Mouse (Mus musculus) liver, embryonic 14.5 days (tissue): ENCODE results near the gene Heyl. TPM values are rescaled to one million over a fixed set of nuclear protein-coding genes. Genes with fewer than 3 reads are reported as not detected.

Source experiments
- ATAC-seq: fragments of 200-750 bp; cut with Nextera tagmentation; 2 replicates; pipeline ENCODE4 v1.8.0; 2017; ENCODE audit warnings: moderate number of reproducible peaks, mild to moderate bottlenecking, moderate library complexity; ENCODE audit not compliant: insufficient read depth
- DNase-seq, 3 experiments: peaks; one replicate each; pipeline ENCODE4 v3.0.0-alpha.2; 2012 to 2013; ENCODE audit warnings: low read depth in 3 of 3, low spot score in 3 of 3
- H3K27ac ChIP-seq: fragments of 300-500 bp; sonication (generic); 2 replicates; pipeline ENCODE4 v1.5.1; 2014; ENCODE audit warnings: moderate library complexity, mild to moderate bottlenecking, control low read depth, inconsistent platforms
- H3K27me3 ChIP-seq: fragments of 300-500 bp; sonication (generic); 2 replicates; pipeline ENCODE4 v1.6.1; 2014; ENCODE audit warnings: mild to moderate bottlenecking, low read length, moderate library complexity; ENCODE audit not compliant: control insufficient read depth, insufficient read depth
- H3K36me3 ChIP-seq: fragments of 300-500 bp; sonication (generic); replicated peaks from 2 replicates; pipeline ENCODE4 v1.6.1; 2014; ENCODE audit warnings: low read depth; ENCODE audit not compliant: control insufficient read depth, insufficient read depth
- H3K4me1 ChIP-seq, 2 experiments: fragments of 200-500 bp in 1 of 2; fragments of 300-500 bp in 1 of 2; sonication (generic) in 1 of 2; replicated peaks; 2 replicates each; pipeline ENCODE4 v1.6.1; 2012 to 2014; ENCODE audit warnings: antibody characterized with exemption in 1 of 2, inconsistent platforms in 1 of 2, low read length in 1 of 2; ENCODE audit not compliant: control insufficient read depth in 2 of 2, insufficient read depth in 2 of 2
- H3K4me2 ChIP-seq: fragments of 300-500 bp; sonication (generic); 2 replicates; pipeline ENCODE4 v1.6.1; 2014; ENCODE audit warnings: low read depth, mild to moderate bottlenecking, control low read depth, moderate library complexity
- H3K4me3 ChIP-seq, 2 experiments: fragments of 200-500 bp in 1 of 2; fragments of 300-500 bp in 1 of 2; sonication (generic) in 1 of 2; 2 replicates each; pipeline ENCODE4 v1.5.1; 2012 to 2014; ENCODE audit warnings: low read depth in 2 of 2, low read length in 2 of 2, mild to moderate bottlenecking in 2 of 2, control low read depth in 1 of 2, inconsistent platforms in 1 of 2, moderate library complexity in 1 of 2; ENCODE audit not compliant: insufficient read depth in 1 of 2
- H3K9ac ChIP-seq: fragments of 300-500 bp; sonication (generic); replicated peaks from 2 replicates; pipeline ENCODE4 v1.6.1; 2014; ENCODE audit warnings: mild to moderate bottlenecking, control low read depth, moderate library complexity
- H3K9me3 ChIP-seq: fragments of 300-500 bp; sonication (generic); 2 replicates; pipeline ENCODE4 v1.6.1; 2016; ENCODE audit warnings: low read length, mixed read lengths; ENCODE audit not compliant: control insufficient read depth
- CTCF ChIP-seq: IDR thresholded peaks from 2 replicates; pipeline ENCODE4 v1.5.1; 2016; ENCODE audit warnings: antibody characterized with exemption, low read depth, control low read depth
- EP300 ChIP-seq: IDR thresholded peaks from 2 replicates; pipeline ENCODE4 v1.6.1; 2016; ENCODE audit warnings: antibody characterized with exemption, low read depth
- WGBS: fragments of 180-500 bp; shearing (Covaris S2); extraction: QIAGEN DNeasy Blood & Tissue Kit; methylation state at CpG from one replicate; pipeline ENCODE4 v1.1.7; 2014; ENCODE audit not compliant: insufficient replicate concordance; 5-methylcytosine and 5-hydroxymethylcytosine counted together
- polyA plus RNA-seq, 2 experiments: library from polyadenylated mRNA; depleted of rRNA in 1 of 2; stranded (reverse) in 1 of 2; unstranded in 1 of 2; fragments of >200 nt; fragmentation: Nextera tagmentation in 1 of 2; extraction: Ambion mirVana in 1 of 2; gene quantifications; 2 replicates each; pipeline versions ENCODE4 v1.2.1 to v1.2.3; 2012 to 2014

The Heyl gene
- polyA plus RNA-seq, 2 experiments, result 0.42 to 0.46 TPM

- Histone ChIP-seq H3K4me2 (no peak overlapping the region), H3K27ac (no peak overlapping the region), H3K9ac (no peak overlapping the region), H3K9me3 (no peaks in the 10 kb centered on the region), H3K4me1 (no peaks in the 10 kb centered on the region), H3K27me3 (no peaks in the 10 kb centered on the region), H3K36me3 (peaks cover 99% of the 10 kb centered on the region), H3K4me3 (no peak overlapping the region)
- WGBS, result 88% methylated on average over 4 of the region's 4 CpGs
- DNase-seq (no peak), ATAC-seq (no peak)
- TF ChIP-seq CTCF, result no peak
- no peak for TF ChIP-seq EP300
These were observed 64.9 kb downstream of the Heyl start for GRCm38 (mm10) chr4:123298226-123298625.

- Histone ChIP-seq H3K9ac (no peak overlapping the region), H3K4me1 (no peaks in the 10 kb centered on the region), H3K9me3 (no peaks in the 10 kb centered on the region; the same call in 1 of the 2 replicates), H3K27me3 (no peaks in the 10 kb centered on the region), H3K4me3 (no peak overlapping the region), H3K4me2 (no peak overlapping the region), H3K36me3 (peaks cover 99% of the 10 kb centered on the region), H3K27ac (no peak overlapping the region)
- DNase-seq (no peak), ATAC-seq (no peak)
- 90% methylated on average over 11 of the region's 11 CpGs for WGBS
- TF ChIP-seq CTCF (no peak), EP300 (no peak)
These were observed 65.8 kb downstream of the Heyl start for GRCm38 (mm10) chr4:123298980-123299670.

Other genes with a start within 250 kb of the Heyl start
- 0.37 and 0.53 TPM in 2 replicates for gene Mycl, start 237.9 kb upstream of the Heyl start, polyA plus RNA-seq (2012; rRNA removed)
- gene Mycl, start 237.9 kb upstream of the Heyl start, polyA plus RNA-seq (2014; fragmentation: Nextera tagmentation; extraction: Ambion mirVana), result 0.44 and 0.52 TPM in 2 replicates
- 2.4 and 3.7 TPM in 2 replicates for gene Trit1, start 217.0 kb upstream of the Heyl start, polyA plus RNA-seq (2012; rRNA removed)
- gene Trit1, start 217.0 kb upstream of the Heyl start, polyA plus RNA-seq (2014; fragmentation: Nextera tagmentation; extraction: Ambion mirVana), result 5.2 and 5.3 TPM in 2 replicates
- gene Bmp8b, start 128.4 kb upstream of the Heyl start, polyA plus RNA-seq (2012; rRNA removed), result 0.22 and 0.24 TPM in 2 replicates
- gene Bmp8b, start 128.4 kb upstream of the Heyl start, polyA plus RNA-seq (2014; fragmentation: Nextera tagmentation; extraction: Ambion mirVana), result 0.24 and 0.35 TPM in 2 replicates
- gene Oxct2b, start 117.3 kb upstream of the Heyl start, polyA plus RNA-seq (2012; rRNA removed), result not detected in 2 replicates
- gene Oxct2b, start 117.3 kb upstream of the Heyl start, polyA plus RNA-seq (2014; fragmentation: Nextera tagmentation; extraction: Ambion mirVana), result not detected in 2 replicates
- gene Ppie, start 93.6 kb upstream of the Heyl start, polyA plus RNA-seq (2012; rRNA removed), result 16.1 and 21.5 TPM in 2 replicates
- gene Ppie, start 93.6 kb upstream of the Heyl start, polyA plus RNA-seq (2014; fragmentation: Nextera tagmentation; extraction: Ambion mirVana), result 38.2 and 39.5 TPM in 2 replicates
- gene Hpcal4, start 50.3 kb upstream of the Heyl start, polyA plus RNA-seq (2012; rRNA removed), result 0.03 TPM in 1 of 2 replicates, not detected in the other
- not detected in 2 replicates for gene Hpcal4, start 50.3 kb upstream of the Heyl start, polyA plus RNA-seq (2014; fragmentation: Nextera tagmentation; extraction: Ambion mirVana)
- not detected in 2 replicates for gene Nt5c1a, start 32.1 kb upstream of the Heyl start, polyA plus RNA-seq (2012; rRNA removed)
- not detected in 2 replicates for gene Nt5c1a, start 32.1 kb upstream of the Heyl start, polyA plus RNA-seq (2014; fragmentation: Nextera tagmentation; extraction: Ambion mirVana)
- gene Pabpc4, start 28.8 kb downstream of the Heyl start, polyA plus RNA-seq (2012; rRNA removed), result 209 and 244 TPM in 2 replicates
- gene Pabpc4, start 28.8 kb downstream of the Heyl start, polyA plus RNA-seq (2014; fragmentation: Nextera tagmentation; extraction: Ambion mirVana), result 101 and 112 TPM in 2 replicates
- gene Oxct2a, start 90.1 kb downstream of the Heyl start, polyA plus RNA-seq (2012; rRNA removed), result 0.03 and 0.08 TPM in 2 replicates
- gene Oxct2a, start 90.1 kb downstream of the Heyl start, polyA plus RNA-seq (2014; fragmentation: Nextera tagmentation; extraction: Ambion mirVana), result not detected in 2 replicates
- gene Bmp8a, start 109.7 kb downstream of the Heyl start, polyA plus RNA-seq (2012; rRNA removed), result 0.08 and 0.14 TPM in 2 replicates
- 0.16 TPM in 1 of 2 replicates, not detected in the other for gene Bmp8a, start 109.7 kb downstream of the Heyl start, polyA plus RNA-seq (2014; fragmentation: Nextera tagmentation; extraction: Ambion mirVana)